Mouse (Mus musculus) lung, embryonic 14.5 days (tissue): ENCODE data around the gene Ntsr1. TPM values are rescaled to one million over a fixed set of nuclear protein-coding genes. Genes with fewer than 3 reads are reported as not detected.
A peak's percentile ranks its signal among the peaks of the same experiment; 100 is the strongest.

ENCODE experiments used
- ATAC-seq: fragments of 200-750 bp; cut with Nextera tagmentation; 2 replicates; pipeline ENCODE4 v1.8.0; 2017; ENCODE audit warnings: mild to moderate bottlenecking, moderate TSS enrichment, moderate library complexity; ENCODE audit not compliant: insufficient read depth
- DNase-seq: peaks from one replicate; pipeline ENCODE4 v3.0.0-alpha.2; 2015
- H3K27ac ChIP-seq: fragments of 300-500 bp; sonication (generic); 2 replicates; pipeline ENCODE4 v1.5.1; 2014; ENCODE audit warnings: low read depth, mild to moderate bottlenecking, moderate library complexity
- H3K27me3 ChIP-seq: fragments of 300-500 bp; sonication (generic); 2 replicates; pipeline ENCODE4 v1.6.1; 2014; ENCODE audit warnings: low read length, control low read depth; ENCODE audit not compliant: insufficient read depth
- H3K36me3 ChIP-seq: fragments of 300-500 bp; sonication (generic); 2 replicates; pipeline ENCODE4 v1.6.1; 2014; ENCODE audit warnings: control low read depth; ENCODE audit not compliant: insufficient read depth
- H3K4me1 ChIP-seq: fragments of 300-500 bp; sonication (generic); 2 replicates; pipeline ENCODE4 v1.6.1; 2014; ENCODE audit warnings: antibody characterized with exemption, control low read depth; ENCODE audit not compliant: insufficient read depth
- H3K4me2 ChIP-seq: fragments of 300-500 bp; sonication (generic); 2 replicates; pipeline ENCODE4 v1.6.1; 2014; ENCODE audit warnings: mild to moderate bottlenecking
- H3K4me3 ChIP-seq: fragments of 300-500 bp; sonication (generic); 2 replicates; pipeline ENCODE4 v1.5.1; 2014; ENCODE audit warnings: low read depth, low read length
- H3K9ac ChIP-seq: fragments of 300-500 bp; sonication (generic); 2 replicates; pipeline ENCODE4 v1.6.1; 2014
- H3K9me3 ChIP-seq: fragments of 300-500 bp; sonication (generic); 2 replicates; pipeline ENCODE4 v1.6.1; 2016; ENCODE audit warnings: low read depth, low read length, control low read depth
- CTCF ChIP-seq: IDR thresholded peaks from 2 replicates; pipeline ENCODE4 v1.5.1; 2016; ENCODE audit warnings: antibody characterized with exemption, low read depth
- WGBS: fragments of 180-500 bp; shearing (Covaris S2); extraction: QIAGEN DNeasy Blood & Tissue Kit; methylation state at CpG from one replicate; pipeline ENCODE4 v1.1.7; 2014; 5-methylcytosine and 5-hydroxymethylcytosine counted together
- polyA plus RNA-seq: library from polyadenylated mRNA; unstranded; fragments of >200 nt; fragmentation: Nextera tagmentation; extraction: Ambion mirVana; gene quantifications from 2 replicates; pipeline ENCODE4 v1.2.1, GENCODE M21; 2014

Gene Ntsr1
- polyA plus RNA-seq, 1 experiment from 2014 or later, result 2.6 TPM

GRCm38 (mm10) chr2:180462593-180462992 is 37.2 kb upstream of the Ntsr1 start:
- WGBS, result 57% methylated on average over 8 of the region's 8 CpGs
- peak; percentile 50 for DNase-seq
- no peak overlapping the region for H3K4me3 ChIP-seq
- H3K27ac ChIP-seq, result no peak overlapping the region
- peaks cover 3% of the 10 kb centered on the region; the same call in 1 of the 2 replicates for H3K27me3 ChIP-seq
- H3K36me3 ChIP-seq, result no peaks in the 10 kb centered on the region
- no peak overlapping the region for H3K9ac ChIP-seq
- no peaks in the 10 kb centered on the region for H3K9me3 ChIP-seq
- H3K4me2 ChIP-seq, result peak overlapping the region; percentile 13; the same call in 1 of the 2 replicates
- TF ChIP-seq CTCF, result no peak
- ATAC-seq, result peak; percentile 28; the same call in 1 of the 2 replicates
- no peaks in the 10 kb centered on the region for H3K4me1 ChIP-seq

DNA sequence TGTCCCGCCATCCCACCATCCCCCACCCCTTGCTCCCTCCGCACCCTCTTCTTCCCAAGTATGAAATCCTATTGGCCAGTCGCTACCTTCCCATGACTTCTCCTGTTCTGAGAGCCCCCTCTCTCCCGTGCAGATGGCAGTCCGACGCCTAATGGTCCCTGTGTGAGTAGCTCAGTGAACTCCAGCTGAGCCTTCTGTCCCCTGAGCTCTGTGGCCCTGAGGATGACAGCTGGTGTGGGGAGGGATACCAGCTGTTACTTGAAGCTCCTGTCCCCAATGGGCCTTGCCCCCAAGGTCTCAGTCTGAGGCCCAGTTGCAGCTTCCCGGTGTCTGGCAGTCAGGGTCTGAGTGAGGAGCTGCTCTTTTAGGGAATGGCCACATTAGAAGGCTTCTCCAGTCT is 33.3 kb upstream of the Ntsr1 start:
- WGBS, result 44% methylated on average over 7 of the region's 7 CpGs
- Histone ChIP-seq H3K4me3 (no peak overlapping the region), H3K27ac (no peak overlapping the region), H3K36me3 (no peaks in the 10 kb centered on the region), H3K4me2 (no peak overlapping the region), H3K9ac (no peak overlapping the region), H3K4me1 (no peaks in the 10 kb centered on the region), H3K9me3 (no peaks in the 10 kb centered on the region), H3K27me3 (peaks cover 2% of the 10 kb centered on the region; the same call in 1 of the 2 replicates)
- DNase-seq (peak; percentile 40), ATAC-seq (peak; percentile 47; the same call in 1 of the 2 replicates)
- no peak for TF ChIP-seq CTCF

GRCm38 (mm10) chr2:180468871-180469270 is 30.9 kb upstream of the Ntsr1 start:
- H3K36me3 ChIP-seq, result no peaks in the 10 kb centered on the region
- no peak overlapping the region for H3K4me2 ChIP-seq
- no peak overlapping the region for H3K4me3 ChIP-seq
- H3K27ac ChIP-seq, result no peak overlapping the region
- no peak overlapping the region for H3K9ac ChIP-seq
- 89% methylated on average over 8 of the region's 8 CpGs for WGBS
- DNase-seq (no peak), ATAC-seq (no peak)
- no peaks in the 10 kb centered on the region for H3K9me3 ChIP-seq
- peaks cover 3% of the 10 kb centered on the region; the same call in 1 of the 2 replicates for H3K27me3 ChIP-seq
- no peak for TF ChIP-seq CTCF
- no peaks in the 10 kb centered on the region for H3K4me1 ChIP-seq

DNA sequence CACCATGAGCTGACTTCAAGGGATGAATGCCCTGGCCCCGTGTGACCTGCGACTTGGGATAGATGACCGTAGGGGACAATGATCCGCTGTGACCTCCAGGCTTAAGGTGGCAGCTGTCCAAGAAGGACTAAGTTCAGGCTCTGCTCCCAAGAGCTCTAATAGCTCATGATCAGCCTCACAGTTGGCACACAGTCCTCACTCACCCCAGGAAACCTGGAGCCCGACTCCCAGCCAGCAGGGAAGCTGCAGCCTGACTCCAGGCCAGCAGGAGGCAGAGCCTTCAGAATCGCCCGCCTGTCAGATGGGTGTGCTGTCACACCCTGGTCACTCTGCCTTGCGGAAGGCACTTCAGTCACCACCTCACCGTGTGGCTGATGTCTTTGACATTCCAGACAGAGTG is 30.0 kb upstream of the Ntsr1 start:
- TF ChIP-seq CTCF, result peak; percentile 47

DNA sequence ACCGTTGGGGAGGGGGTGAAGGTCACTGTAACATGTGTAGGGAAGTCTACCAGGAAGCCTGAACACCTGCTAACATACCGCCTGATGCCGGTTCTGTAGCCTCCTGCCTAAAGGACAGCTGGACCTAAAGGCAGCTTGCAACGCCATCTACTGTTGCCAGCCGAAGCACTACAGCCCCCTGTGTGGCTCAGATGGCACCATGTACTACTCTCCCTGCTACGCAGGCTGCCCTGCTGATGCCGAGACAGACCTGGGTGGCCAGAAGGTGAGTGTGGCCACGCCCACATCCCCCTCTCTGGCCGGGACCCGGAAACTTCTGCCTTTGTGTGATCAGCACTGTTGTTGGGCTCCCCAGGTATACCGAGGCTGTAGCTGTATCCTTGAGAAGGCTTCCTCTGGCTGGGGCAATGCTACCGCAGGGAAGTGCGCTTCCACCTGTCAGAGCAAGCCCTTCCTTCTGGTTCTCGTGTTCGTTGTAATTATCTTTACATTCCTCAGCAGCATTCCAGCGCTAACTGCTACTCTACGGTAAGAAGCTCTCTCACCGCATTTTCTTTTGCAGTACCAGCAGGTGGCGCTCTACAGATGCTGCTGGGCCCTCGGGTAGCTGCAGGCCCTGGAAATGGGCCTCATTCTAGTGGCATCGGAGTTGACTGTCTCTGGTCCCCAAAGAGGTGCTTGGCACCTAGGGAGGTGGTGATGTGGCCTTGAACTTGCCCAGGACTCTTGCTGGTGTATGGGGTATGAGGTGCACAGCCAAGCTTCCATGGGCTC is 27.3 kb upstream of the Ntsr1 start:
- Histone ChIP-seq H3K9me3 (no peaks in the 10 kb centered on the region), H3K4me3 (no peak overlapping the region), H3K27ac (no peak overlapping the region), H3K36me3 (no peaks in the 10 kb centered on the region), H3K4me1 (no peaks in the 10 kb centered on the region), H3K4me2 (peak overlapping the region; percentile 40), H3K27me3 (peaks cover 3% of the 10 kb centered on the region; the same call in 1 of the 2 replicates), H3K9ac (no peak overlapping the region)
- ATAC-seq (peak; percentile 57), DNase-seq (peak; percentile 76)
- TF ChIP-seq CTCF, result peak; percentile 83
- 7% methylated on average over 21 of the region's 21 CpGs for WGBS

More for the DNA sequence above, 30.0 kb upstream of the Ntsr1 start:
- no peak for ATAC-seq
- Histone ChIP-seq H3K9ac (no peak overlapping the region), H3K4me1 (no peaks in the 10 kb centered on the region), H3K4me2 (no peak overlapping the region), H3K27ac (no peak overlapping the region), H3K36me3 (no peaks in the 10 kb centered on the region), H3K4me3 (no peak overlapping the region), H3K27me3 (peaks cover 3% of the 10 kb centered on the region; the same call in 1 of the 2 replicates), H3K9me3 (no peaks in the 10 kb centered on the region)
- WGBS, result 59% methylated on average over 9 of the region's 9 CpGs
- no peak for DNase-seq

DNA sequence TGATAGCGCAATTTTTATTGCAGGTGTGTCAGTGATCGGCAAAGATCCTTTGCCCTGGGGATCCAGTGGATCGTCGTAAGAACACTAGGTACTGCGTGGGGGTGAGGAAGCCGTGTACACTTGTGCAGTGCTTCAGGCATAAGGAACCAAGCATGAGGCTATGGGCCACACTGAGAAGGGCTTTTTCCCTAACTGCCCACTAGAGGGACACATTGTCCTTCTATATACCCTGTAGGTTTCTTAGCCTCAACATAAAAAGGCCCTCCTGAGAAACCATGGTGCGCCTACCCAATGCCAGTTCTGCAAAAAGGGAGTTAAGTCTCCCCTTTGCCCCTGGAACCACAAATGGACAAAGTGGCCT is 26.7 kb upstream of the Ntsr1 start:
- no peak overlapping the region for H3K9ac ChIP-seq
- no peak overlapping the region for H3K4me3 ChIP-seq
- H3K27me3 ChIP-seq, result peaks cover 3% of the 10 kb centered on the region; the same call in 1 of the 2 replicates
- H3K9me3 ChIP-seq, result no peaks in the 10 kb centered on the region
- ATAC-seq (peak; percentile 89), DNase-seq (peak; percentile 93)
- peak; percentile 80 for TF ChIP-seq CTCF
- WGBS, result 38% methylated on average over 7 of the region's 7 CpGs
- no peak overlapping the region for H3K27ac ChIP-seq
- no peaks in the 10 kb centered on the region for H3K4me1 ChIP-seq
- H3K4me2 ChIP-seq, result no peak overlapping the region
- H3K36me3 ChIP-seq, result no peaks in the 10 kb centered on the region

DNA sequence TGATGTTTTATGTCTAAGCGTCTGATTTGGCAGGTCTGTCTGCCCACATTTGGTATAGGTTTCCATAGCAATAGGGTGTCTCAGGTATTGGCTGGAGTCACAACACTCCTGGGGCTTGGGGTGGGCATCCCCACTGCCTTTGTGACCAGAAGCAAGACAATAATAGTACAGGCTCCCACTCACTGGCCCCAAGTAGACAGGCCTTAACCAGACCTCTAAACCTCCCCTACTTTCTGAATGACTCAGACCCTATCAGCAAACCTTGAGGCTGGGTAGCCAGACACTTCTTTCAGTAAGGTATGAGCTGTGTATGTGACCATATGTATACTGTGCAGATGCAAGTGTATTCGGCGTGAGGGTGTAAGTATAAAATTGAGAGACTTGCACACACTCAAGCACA is 24.9 kb upstream of the Ntsr1 start:
- no peak overlapping the region for H3K27ac ChIP-seq
- DNase-seq (no peak), ATAC-seq (no peak)
- 83% methylated on average over 3 of the region's 3 CpGs for WGBS
- H3K4me1 ChIP-seq, result no peaks in the 10 kb centered on the region
- H3K4me3 ChIP-seq, result no peak overlapping the region
- no peak overlapping the region for H3K9ac ChIP-seq
- H3K9me3 ChIP-seq, result no peaks in the 10 kb centered on the region
- no peaks in the 10 kb centered on the region for H3K36me3 ChIP-seq
- no peak overlapping the region for H3K4me2 ChIP-seq
- peaks cover 3% of the 10 kb centered on the region; the same call in 1 of the 2 replicates for H3K27me3 ChIP-seq
- no peak for TF ChIP-seq CTCF
